Mouse (Mus musculus) MEL (cell line): ENCODE results near the gene Gsta2. TPM values are rescaled to one million over a fixed set of nuclear protein-coding genes. Genes with fewer than 3 reads are reported as not detected.

Source experiments
- DNase-seq: peaks from one replicate; pipeline ENCODE4 v3.0.0; 2011; ENCODE audit warnings: low read depth, low spot score
- H3K27ac ChIP-seq: 2 replicates; pipeline ENCODE4 v1.5.1; 2012; ENCODE audit warnings: low read depth, mild to moderate bottlenecking, control low read depth, low read length, moderate library complexity; ENCODE audit not compliant: control insufficient read depth
- H3K27me3 ChIP-seq, 2 experiments: fragments of 150-350 bp in 1 of 2; sonication (generic) in 1 of 2; 2 replicates each; pipeline ENCODE4 v1.6.1; 2012; ENCODE audit warnings: low read length in 2 of 2, mild to moderate bottlenecking in 2 of 2, improper control_type of control experiment in 1 of 2, moderate library complexity in 1 of 2; ENCODE audit not compliant: insufficient read depth in 2 of 2, control insufficient read depth in 1 of 2
- H3K36me3 ChIP-seq, 2 experiments: 2 replicates each; pipeline ENCODE4 v1.6.1; 2012 to 2014; ENCODE audit warnings: low read length in 2 of 2, improper control_type of control experiment in 1 of 2, inconsistent platforms in 1 of 2, mild to moderate bottlenecking in 1 of 2; ENCODE audit not compliant: insufficient read depth in 2 of 2, control insufficient read depth in 1 of 2
- H3K4me1 ChIP-seq, 2 experiments: fragments of 150-350 bp in 1 of 2; sonication (generic) in 1 of 2; 2 replicates each; pipeline ENCODE4 v1.6.1; 2012; ENCODE audit warnings: low read length in 2 of 2, improper control_type of control experiment in 1 of 2, mild to moderate bottlenecking in 1 of 2; ENCODE audit not compliant: insufficient read depth in 2 of 2, control insufficient read depth in 1 of 2
- H3K4me3 ChIP-seq, 2 experiments: fragments of 150-350 bp in 1 of 2; sonication (generic) in 1 of 2; 2 replicates each; pipeline ENCODE4 v1.5.1; 2012; ENCODE audit warnings: low read depth in 2 of 2, low read length in 2 of 2, mild to moderate bottlenecking in 2 of 2, moderate library complexity in 2 of 2, control low read depth in 1 of 2, improper control_type of control experiment in 1 of 2; ENCODE audit not compliant: control insufficient read depth in 1 of 2, insufficient read depth in 1 of 2
- H3K79me2 ChIP-seq: 2 replicates; pipeline ENCODE4 v1.6.1; 2012; ENCODE audit warnings: mild to moderate bottlenecking, low read length, moderate library complexity; ENCODE audit not compliant: control insufficient read depth, poor library complexity, insufficient read depth
- H3K9ac ChIP-seq: 2 replicates; pipeline ENCODE4 v1.6.1; 2012; ENCODE audit warnings: low read depth, mild to moderate bottlenecking, control low read depth, low read length, moderate library complexity; ENCODE audit not compliant: control insufficient read depth, poor library complexity, severe bottlenecking
- H3K9me3 ChIP-seq: fragments of 150-350 bp; sonication (generic); replicated peaks from 2 replicates; pipeline ENCODE4 v1.6.1; 2012; ENCODE audit warnings: mild to moderate bottlenecking, low read length, improper control_type of control experiment, moderate library complexity; ENCODE audit not compliant: insufficient read depth
- CHD1 ChIP-seq: IDR thresholded peaks from 2 replicates; pipeline ENCODE4 v1.6.1; 2012; ENCODE audit warnings: low read depth, mild to moderate bottlenecking, inconsistent platforms, low read length, improper control_type of control experiment
- CTCF ChIP-seq, 3 experiments: IDR thresholded peaks in 2 of 3; conservative IDR thresholded peaks in 1 of 3; 2 replicates each; pipeline ENCODE4 v1.5.1; 2011 to 2012; ENCODE audit warnings: low read length in 3 of 3, low read depth in 2 of 3, mild to moderate bottlenecking in 2 of 3, improper control_type of control experiment in 1 of 3, inconsistent platforms in 1 of 3, mixed read lengths in 1 of 3, moderate library complexity in 1 of 3; ENCODE audit not compliant: control insufficient read depth in 1 of 3, insufficient read depth in 1 of 3, poor library complexity in 1 of 3, severe bottlenecking in 1 of 3
- GABPA ChIP-seq: IDR thresholded peaks from 2 replicates; pipeline ENCODE4 v1.6.1; 2012; ENCODE audit warnings: low read depth, mild to moderate bottlenecking, inconsistent platforms, low read length, improper control_type of control experiment, moderate library complexity
- HCFC1 ChIP-seq: IDR thresholded peaks from 2 replicates; pipeline ENCODE4 v1.6.1; 2012; ENCODE audit warnings: low read depth, mild to moderate bottlenecking, inconsistent platforms, low read length, improper control_type of control experiment, moderate library complexity
- MAFK ChIP-seq: IDR thresholded peaks from 2 replicates; pipeline ENCODE4 v1.6.1; 2011; ENCODE audit warnings: low read depth, mild to moderate bottlenecking, low read length, improper control_type of control experiment, borderline replicate concordance
- MAZ ChIP-seq: IDR thresholded peaks from 2 replicates; pipeline ENCODE4 v1.6.1; 2012; ENCODE audit warnings: low read depth, mild to moderate bottlenecking, inconsistent platforms, low read length, improper control_type of control experiment
- MEF2A ChIP-seq: IDR thresholded peaks from 2 replicates; pipeline ENCODE4 v1.6.1; 2014; ENCODE audit warnings: low read depth, mild to moderate bottlenecking, inconsistent platforms, low read length, improper control_type of control experiment; ENCODE audit not compliant: poor library complexity, insufficient replicate concordance, severe bottlenecking; ENCODE audit errors: extremely low read depth
- MXI1 ChIP-seq: IDR thresholded peaks from 2 replicates; pipeline ENCODE4 v1.6.1; 2011; ENCODE audit warnings: mild to moderate bottlenecking, low read depth, low read length, improper control_type of control experiment
- NELFE ChIP-seq: IDR thresholded peaks from 2 replicates; pipeline ENCODE4 v1.6.1; 2011; ENCODE audit warnings: low read depth, low read length, improper control_type of control experiment
- POLR2A ChIP-seq, 2 experiments: IDR thresholded peaks; 2 replicates each; pipeline ENCODE4 v1.6.1; 2011 to 2012; ENCODE audit warnings: low read length in 2 of 2, mild to moderate bottlenecking in 2 of 2, control low read depth in 1 of 2, improper control_type of control experiment in 1 of 2, low read depth in 1 of 2, moderate library complexity in 1 of 2; ENCODE audit not compliant: control insufficient read depth in 1 of 2, insufficient read depth in 1 of 2, poor library complexity in 1 of 2
- POLR2AphosphoS2 ChIP-seq: IDR thresholded peaks from 2 replicates; pipeline ENCODE4 v1.6.1; 2011; ENCODE audit warnings: low read length, improper control_type of control experiment
- SIN3A ChIP-seq: IDR thresholded peaks from 2 replicates; pipeline ENCODE4 v1.6.1; 2012; ENCODE audit warnings: low read length, improper control_type of control experiment, inconsistent platforms
- TBP ChIP-seq: IDR thresholded peaks from 2 replicates; pipeline ENCODE4 v1.8.0; 2011; ENCODE audit warnings: low read depth, low read length, improper control_type of control experiment
- TCF12 ChIP-seq: IDR thresholded peaks from 2 replicates; pipeline ENCODE4 v1.6.1; 2014; ENCODE audit warnings: low read depth, mild to moderate bottlenecking, inconsistent platforms, low read length, improper control_type of control experiment, moderate library complexity
- UBTF ChIP-seq: IDR thresholded peaks from 2 replicates; pipeline ENCODE4 v1.6.1; 2012; ENCODE audit warnings: low read depth, mild to moderate bottlenecking, inconsistent platforms, low read length, improper control_type of control experiment, moderate library complexity, borderline replicate concordance; ENCODE audit not compliant: insufficient read depth
- USF2 ChIP-seq, 2 experiments: IDR thresholded peaks; 2 replicates each; pipeline ENCODE4 v1.6.1; 2011 to 2012; ENCODE audit warnings: improper control_type of control experiment in 2 of 2, low read length in 2 of 2, borderline replicate concordance in 1 of 2, inconsistent platforms in 1 of 2, low read depth in 1 of 2, mild to moderate bottlenecking in 1 of 2; ENCODE audit not compliant: insufficient read depth in 1 of 2
- ZKSCAN1 ChIP-seq: IDR thresholded peaks from 2 replicates; pipeline ENCODE4 v1.6.1; 2012; ENCODE audit warnings: low read depth, mild to moderate bottlenecking, inconsistent platforms, low read length, improper control_type of control experiment, moderate library complexity
- ZMIZ1 ChIP-seq: IDR thresholded peaks from 2 replicates; pipeline ENCODE4 v1.6.1; 2012; ENCODE audit warnings: low read depth, mild to moderate bottlenecking, inconsistent platforms, low read length, improper control_type of control experiment, moderate library complexity
- polyA plus RNA-seq, 2 experiments: library from polyadenylated mRNA; stranded (reverse) in 1 of 2; unstranded in 1 of 2; fragments of >175 nt in 1 of 2; fragments of >200 nt in 1 of 2; gene quantifications; 2 replicates each; pipeline versions ENCODE4 v1.2.1 to v1.2.4; 2012; ENCODE audit warnings: low replicate concordance in 2 of 2, low read depth in 1 of 2; ENCODE audit not compliant: insufficient read length in 2 of 2, insufficient read depth in 1 of 2, missing spikeins in 1 of 2
- total RNA-seq: library from RNA; depleted of rRNA; stranded (reverse); fragments of 300-350 nt; gene quantifications from 2 replicates; pipeline ENCODE4 v1.2.3, GENCODE M21; 2012

Gsta2 gene
- total and polyA plus RNA-seq, 3 experiments = not detected

DNA sequence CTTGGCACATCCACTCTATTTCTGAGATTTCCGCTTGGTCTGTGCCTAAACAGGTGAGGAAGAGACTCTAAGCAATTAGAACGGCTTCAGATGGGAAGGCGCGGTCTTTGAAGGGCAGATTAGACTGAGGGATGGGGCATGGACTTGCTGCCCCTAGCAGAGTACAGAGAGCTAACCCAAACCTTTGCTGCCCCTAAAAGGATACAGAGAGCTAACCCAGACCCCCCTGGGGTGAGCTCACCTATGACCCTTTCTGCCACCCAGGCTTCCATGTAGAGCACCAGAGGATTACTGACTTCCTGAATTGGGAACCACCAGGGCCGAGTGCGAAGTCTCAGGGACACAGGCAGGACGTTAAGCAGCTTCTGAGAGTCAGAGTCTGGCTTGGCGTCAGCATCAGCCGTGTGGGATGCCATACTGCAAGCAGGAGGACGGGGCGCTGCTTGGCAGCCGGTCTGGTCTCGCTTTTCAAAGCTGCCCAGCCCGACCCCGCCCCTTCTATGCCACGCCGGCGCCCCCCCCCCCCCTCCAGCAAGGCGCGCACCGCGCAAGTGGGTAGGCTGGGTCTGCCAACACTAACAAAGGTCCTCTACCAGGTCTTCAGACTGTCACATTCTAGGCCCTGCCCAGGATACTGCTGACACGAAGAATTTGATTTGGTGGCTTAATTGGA, 22.7 kb upstream of the Gsta2 start, which contains the start of gene Ooep:
Ooep (minus strand) TSS at position 613 of the 673 bp plus-strand sequence.
- Histone ChIP-seq H3K9me3 (no peaks in the 10 kb centered on the region), H3K27me3 (peaks cover 5 to 10% of the 10 kb centered on the region in 2 experiments), H3K79me2 (no peaks in the 10 kb centered on the region), H3K9ac (no peak within 1 kb of the TSS), H3K36me3 (no peaks in the 10 kb centered on the region)
- no peak for TF ChIP-seq UBTF
- no peak for TF ChIP-seq ZKSCAN1
- TF ChIP-seq MAFK = no peak
- TF ChIP-seq ZMIZ1 = no peak
- TF ChIP-seq GABPA = no peak
- TF ChIP-seq MAZ = no peak
- TF ChIP-seq POLR2A (IDR thresholded peaks at IDR 0.05; ENCODE audit: control insufficient read depth in 1 of 2, insufficient read depth in 1 of 2, low read depth in 1 of 2, low read length in 2 of 2, poor library complexity in 1 of 2) = no peak
- TF ChIP-seq MXI1 = no peak
- TF ChIP-seq CTCF (IDR thresholded peaks at IDR 0.05 in 2 of 3, conservative IDR thresholded peaks at IDR 0.05 in 1 of 3; ENCODE audit: control insufficient read depth in 1 of 3, insufficient read depth in 1 of 3, low read depth in 2 of 3, low read length in 3 of 3, poor library complexity in 1 of 3, severe bottlenecking in 1 of 3) = no peak
- TF ChIP-seq SIN3A = no peak
- no peak for TF ChIP-seq TBP
- TF ChIP-seq HCFC1 = no peak
- no peak for TF ChIP-seq MEF2A
- no peak for TF ChIP-seq POLR2AphosphoS2
- TF ChIP-seq NELFE = no peak
- TF ChIP-seq, all 39 proteins: peak for 0
- H3K27ac ChIP-seq = no peak within 1 kb of the TSS
- DNase-seq = no peak
- H3K4me1 ChIP-seq = no peaks in the 10 kb centered on the region
- H3K4me3 ChIP-seq = no peak within 1 kb of the TSS

DNA sequence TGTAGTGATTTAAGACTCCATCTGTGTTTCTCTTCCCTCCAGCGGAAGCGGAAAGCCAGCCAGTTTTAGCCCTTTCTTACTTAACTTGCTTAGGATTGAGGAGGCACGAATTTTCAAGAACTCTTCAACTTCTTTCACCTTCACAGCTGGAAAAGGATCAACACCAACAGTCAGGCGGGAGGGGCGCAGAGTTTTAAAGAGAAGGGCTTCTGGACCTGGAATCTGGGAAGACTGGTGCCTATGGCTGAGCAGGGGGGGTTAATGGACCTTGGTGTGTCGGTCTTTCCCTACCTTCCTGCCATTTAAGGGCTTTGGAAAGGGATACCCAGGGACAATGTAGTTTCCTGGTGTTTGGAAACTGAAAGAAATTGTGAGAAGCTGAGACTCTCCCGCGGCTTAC, 22.0 kb upstream of the Gsta2 start:
- Histone ChIP-seq H3K4me3 (no peak overlapping the region), H3K9ac (no peak overlapping the region), H3K27me3 (peaks cover 5 to 10% of the 10 kb centered on the region in 2 experiments)
- TF ChIP-seq SIN3A = no peak
- TF ChIP-seq CHD1 = no peak
- no peak for TF ChIP-seq USF2 (IDR thresholded peaks at IDR 0.05; ENCODE audit: borderline replicate concordance in 1 of 2, insufficient read depth in 1 of 2, low read depth in 1 of 2, low read length in 2 of 2)
- no peak for TF ChIP-seq TCF12
- TF ChIP-seq, all 39 proteins: peak for 0
- no peak for DNase-seq
- Histone ChIP-seq H3K79me2 (no peaks in the 10 kb centered on the region), H3K9me3 (no peaks in the 10 kb centered on the region), H3K27ac (no peak overlapping the region), H3K4me1 (no peaks in the 10 kb centered on the region), H3K36me3 (no peaks in the 10 kb centered on the region)
